Mouse (Mus musculus) midbrain, embryonic 16.5 days (tissue): ENCODE results near the gene Gm30191. TPM values are rescaled to one million over a fixed set of nuclear protein-coding genes. Genes with fewer than 3 reads are reported as not detected.
"Not testable (repeated sequence)": the region's sequence is repeated elsewhere in the genome, so short reads cannot be mapped to it uniquely, and the experiment has no call there.

Experiments used
- ATAC-seq: fragments of 200-750 bp; cut with Nextera tagmentation; 2 replicates; pipeline ENCODE4 v1.8.0; 2017; ENCODE audit warnings: moderate TSS enrichment
- H3K27ac ChIP-seq: fragments of 300-500 bp; sonication (generic); 2 replicates; pipeline ENCODE4 v1.5.1; 2014; ENCODE audit warnings: mild to moderate bottlenecking, low read length, mixed read lengths
- H3K27me3 ChIP-seq: fragments of 300-500 bp; sonication (generic); 2 replicates; pipeline ENCODE4 v1.6.1; 2014; ENCODE audit warnings: low read depth, low read length, mixed read lengths; ENCODE audit not compliant: control insufficient read depth, insufficient read depth
- H3K36me3 ChIP-seq: fragments of 300-500 bp; sonication (generic); 2 replicates; pipeline ENCODE4 v1.6.1; 2014; ENCODE audit warnings: mild to moderate bottlenecking, low read length, moderate library complexity, mixed read lengths; ENCODE audit not compliant: control insufficient read depth, insufficient read depth
- H3K4me1 ChIP-seq: fragments of 300-500 bp; sonication (generic); 2 replicates; pipeline ENCODE4 v1.6.1; 2014; ENCODE audit warnings: mild to moderate bottlenecking, low read length, mixed read lengths; ENCODE audit not compliant: control insufficient read depth, insufficient read depth
- H3K4me2 ChIP-seq: fragments of 300-500 bp; sonication (generic); 2 replicates; pipeline ENCODE4 v1.6.1; 2014; ENCODE audit warnings: mild to moderate bottlenecking, low read length, mixed read lengths
- H3K4me3 ChIP-seq: fragments of 300-500 bp; sonication (generic); 2 replicates; pipeline ENCODE4 v1.5.1; 2014; ENCODE audit warnings: low read depth, mild to moderate bottlenecking, low read length, moderate library complexity, mixed read lengths
- H3K9ac ChIP-seq: fragments of 300-500 bp; sonication (generic); 2 replicates; pipeline ENCODE4 v1.6.1; 2014; ENCODE audit warnings: low read depth, low read length, mixed read lengths
- H3K9me3 ChIP-seq: fragments of 300-500 bp; sonication (generic); replicated peaks from 2 replicates; pipeline ENCODE4 v1.6.1; 2014; ENCODE audit warnings: mild to moderate bottlenecking, low read length, mixed read lengths; ENCODE audit not compliant: control insufficient read depth, poor library complexity, severe bottlenecking
- WGBS: fragments of 180-500 bp; shearing (Covaris S2); extraction: QIAGEN DNeasy Blood & Tissue Kit; methylation state at CpG from one replicate; pipeline ENCODE4 v1.1.7; 2014; 5-methylcytosine and 5-hydroxymethylcytosine counted together
- polyA plus RNA-seq: library from polyadenylated mRNA; unstranded; fragments of >200 nt; fragmentation: Nextera tagmentation; extraction: Ambion mirVana; gene quantifications from 2 replicates; pipeline ENCODE4 v1.2.1, GENCODE M21; 2015

Gene Gm30191
- polyA plus RNA-seq, 1 experiment from 2014 or later = not detected

DNA sequence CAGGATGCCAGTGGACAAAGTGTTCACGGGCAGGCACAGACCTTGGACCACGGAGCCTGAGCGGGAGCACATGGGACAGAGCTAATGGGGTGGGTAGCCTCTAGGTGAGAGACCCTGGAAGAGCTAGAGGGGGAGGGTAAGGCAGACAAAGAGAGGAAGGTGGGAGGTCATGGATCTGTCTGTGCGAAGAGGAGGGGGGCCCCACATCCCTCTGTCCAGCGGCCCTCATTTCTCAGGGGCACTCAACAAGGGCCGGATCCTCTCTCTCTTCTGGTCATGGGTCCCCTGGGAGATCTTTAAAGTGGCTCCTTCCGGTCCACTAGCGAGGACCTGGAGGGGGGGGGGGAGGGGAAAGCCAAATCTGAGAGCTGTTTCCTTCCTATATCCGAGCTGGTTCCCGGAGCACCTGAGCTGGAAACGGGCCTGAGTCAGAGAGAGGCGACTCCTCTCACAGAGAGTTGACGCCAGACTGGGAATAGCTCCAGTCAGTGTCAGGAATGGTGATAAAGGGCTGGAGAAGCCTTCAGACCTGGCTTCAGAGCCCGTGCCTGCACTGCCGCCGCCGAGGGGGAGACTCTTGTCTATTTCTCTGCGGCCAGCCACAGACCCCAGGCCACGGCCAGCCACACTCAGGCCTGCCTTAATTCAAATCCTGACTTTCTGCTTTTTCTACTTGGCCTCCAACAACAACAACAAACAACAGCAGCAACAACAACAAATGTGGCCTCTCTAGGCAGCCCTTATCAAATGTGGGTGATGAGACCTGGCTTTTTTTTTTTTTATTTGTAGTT, 9.9 kb downstream of the Gm30191 start:
- peaks cover 8% of the 10 kb centered on the region; the same call in 1 of the 2 replicates for H3K4me1 ChIP-seq
- no peak for ATAC-seq

DNA sequence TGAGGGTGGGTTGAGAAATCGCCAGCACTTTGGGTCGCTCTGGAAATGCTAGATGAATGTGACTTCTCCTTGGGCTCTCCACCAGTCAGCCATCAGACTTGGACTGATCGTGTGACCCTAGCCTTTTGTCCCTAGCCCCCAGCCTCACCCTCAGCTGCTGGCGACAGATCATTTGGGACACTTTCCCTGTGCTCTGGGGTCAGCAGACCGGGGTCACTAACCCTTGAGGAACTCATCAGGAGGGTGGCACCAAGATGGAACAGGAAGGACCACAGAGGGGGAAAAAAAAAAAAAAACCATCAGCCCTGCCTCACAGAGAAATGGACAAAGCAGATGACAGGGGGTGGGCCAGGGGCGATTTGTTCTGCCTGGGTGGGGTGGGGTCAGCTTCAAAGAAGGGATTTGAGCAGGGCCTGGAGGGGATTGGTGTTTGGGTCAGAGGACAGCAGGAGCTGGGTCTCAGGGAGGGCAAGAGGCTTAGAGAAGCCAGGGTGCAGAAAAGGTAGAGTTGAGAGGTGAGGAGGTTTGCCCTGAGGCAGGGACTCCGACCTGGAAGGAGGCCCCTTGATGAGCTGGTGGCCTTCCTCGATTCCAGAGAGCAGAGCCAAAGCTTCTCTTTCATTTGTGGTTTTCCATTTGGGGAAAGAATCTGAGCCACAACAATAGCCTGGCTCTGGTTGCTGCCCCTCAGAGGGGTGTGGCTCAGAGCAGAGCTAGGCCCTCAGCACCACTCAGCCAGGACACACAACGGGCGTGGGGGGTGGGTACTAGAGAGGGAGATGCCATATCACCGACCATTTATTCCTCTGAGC, 10.7 kb downstream of the Gm30191 start:
- H3K4me1 ChIP-seq = peaks cover 5% of the 10 kb centered on the region; the same call in 1 of the 2 replicates
- no peaks in the 10 kb centered on the region for H3K36me3 ChIP-seq
- H3K9me3 ChIP-seq = no peaks in the 10 kb centered on the region
- H3K4me3 ChIP-seq = no peak overlapping the region
- no peak overlapping the region for H3K4me2 ChIP-seq
- peaks cover 33% of the 10 kb centered on the region for H3K27me3 ChIP-seq
- no peak overlapping the region for H3K9ac ChIP-seq
- no peak overlapping the region for H3K27ac ChIP-seq
- ATAC-seq = no peak
- WGBS = 11% methylated on average over 11 of the region's 11 CpGs

More for the DNA sequence above, 9.9 kb downstream of the Gm30191 start:
- Histone ChIP-seq H3K27me3 (peaks cover 35% of the 10 kb centered on the region), H3K4me2 (no peak overlapping the region), H3K4me3 (no peak overlapping the region), H3K9me3 (no peaks in the 10 kb centered on the region), H3K27ac (no peak overlapping the region; the same call in 1 of the 2 replicates), H3K9ac (no peak overlapping the region), H3K36me3 (no peaks in the 10 kb centered on the region)
- WGBS = 10% methylated on average over 19 of the region's 19 CpGs

DNA sequence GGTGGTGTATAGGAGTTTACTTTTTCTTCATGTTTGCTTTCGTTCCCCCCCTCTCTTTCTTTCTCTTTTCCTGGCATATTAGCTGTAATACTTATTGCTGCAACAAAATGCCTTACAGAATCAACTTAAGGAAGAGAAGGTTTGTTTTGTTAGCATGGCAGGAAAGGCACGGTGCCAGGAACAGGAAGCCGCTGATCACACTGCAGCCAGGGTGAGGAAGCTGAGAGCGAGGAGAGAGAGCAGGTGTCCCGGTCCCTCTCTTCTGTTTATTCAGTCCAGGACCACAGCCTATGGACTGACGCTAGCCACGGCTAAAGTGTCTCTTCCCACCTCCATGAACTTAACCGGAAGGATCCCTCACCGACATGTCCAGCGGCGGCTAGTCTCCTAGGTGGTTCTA, 11.6 kb downstream of the Gm30191 start:
- H3K36me3 ChIP-seq = no peaks in the 10 kb centered on the region
- no peak for ATAC-seq
- H3K4me2 ChIP-seq = no peak overlapping the region
- peaks cover 5% of the 10 kb centered on the region; the same call in 1 of the 2 replicates for H3K4me1 ChIP-seq
- H3K9me3 ChIP-seq = no peaks in the 10 kb centered on the region
- no peak overlapping the region for H3K27ac ChIP-seq
- H3K9ac ChIP-seq = no peak overlapping the region
- H3K4me3 ChIP-seq = no peak overlapping the region
- 61% methylated on average over 11 of the region's 11 CpGs for WGBS
- H3K27me3 ChIP-seq = peaks cover 24% of the 10 kb centered on the region

DNA sequence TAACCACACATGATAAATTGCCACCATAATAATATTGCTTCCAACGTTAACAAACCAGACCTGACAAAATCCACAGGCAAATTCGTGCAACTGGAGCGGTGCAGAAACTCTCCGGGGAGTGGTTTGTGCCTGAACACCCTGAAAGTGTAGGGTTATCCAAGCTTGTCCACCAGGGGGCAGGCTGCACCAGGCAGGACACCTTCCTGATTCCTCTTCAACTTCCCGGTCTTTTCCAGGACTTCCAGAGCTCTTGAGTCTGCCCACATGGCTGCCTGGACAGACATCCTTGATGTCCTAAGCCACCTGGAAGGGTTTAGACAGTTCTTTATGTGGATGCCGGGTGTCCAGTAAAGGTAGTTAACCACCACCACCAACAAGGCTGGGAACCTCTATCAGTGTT, 16.5 kb downstream of the Gm30191 start:
- H3K4me3 ChIP-seq = no peak overlapping the region
- no peak overlapping the region for H3K4me2 ChIP-seq
- no peaks in the 10 kb centered on the region for H3K9me3 ChIP-seq
- no peak overlapping the region for H3K27ac ChIP-seq
- no peak for ATAC-seq
- no peaks in the 10 kb centered on the region for H3K36me3 ChIP-seq
- H3K27me3 ChIP-seq = no peaks in the 10 kb centered on the region
- WGBS = 36% methylated on average over 6 of the region's 6 CpGs
- H3K9ac ChIP-seq = no peak overlapping the region
- no peaks in the 10 kb centered on the region for H3K4me1 ChIP-seq

DNA sequence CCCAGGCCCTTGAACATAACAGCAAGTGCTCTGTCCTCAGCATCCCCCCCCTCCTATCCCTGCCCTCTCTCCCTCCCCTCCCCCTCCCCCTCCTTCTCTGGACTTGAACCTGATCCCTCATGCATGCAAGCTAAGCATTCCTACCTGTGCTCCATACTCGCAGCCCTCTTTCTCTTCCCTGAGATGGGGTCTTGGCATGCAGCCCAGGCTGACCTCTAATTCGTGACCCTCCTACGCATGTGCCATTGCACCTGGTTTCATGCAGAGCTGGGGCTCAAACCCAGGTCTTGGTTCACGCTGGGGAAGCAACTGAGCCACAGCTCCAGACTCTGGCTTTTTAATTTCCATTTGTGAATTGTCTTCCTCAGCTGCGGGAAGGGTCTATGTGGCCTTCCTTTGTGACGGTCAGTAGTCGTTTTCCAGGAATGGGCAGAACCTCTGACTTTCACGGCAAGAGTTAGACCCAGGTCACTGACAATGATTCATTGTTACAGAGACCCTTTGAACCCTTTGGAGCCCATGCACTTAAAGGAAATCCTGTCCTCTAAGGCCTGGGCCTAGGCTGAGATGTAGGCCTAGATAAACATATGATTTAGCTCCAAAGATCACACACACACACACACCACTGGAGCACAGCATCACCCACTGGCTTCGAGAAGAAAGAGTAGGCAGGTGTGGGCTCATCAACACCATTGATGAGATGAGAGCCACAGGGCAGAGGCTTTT, 19.3 kb downstream of the Gm30191 start:
- H3K27ac ChIP-seq = no peak overlapping the region
- 73% methylated on average over 9 of the region's 9 CpGs for WGBS
- H3K4me3 ChIP-seq = no peak overlapping the region
- H3K27me3 ChIP-seq = no peaks in the 10 kb centered on the region
- no peak overlapping the region for H3K4me2 ChIP-seq
- H3K9ac ChIP-seq = no peak overlapping the region
- no peaks in the 10 kb centered on the region for H3K9me3 ChIP-seq
- no peaks in the 10 kb centered on the region for H3K4me1 ChIP-seq
- no peak for ATAC-seq
- H3K36me3 ChIP-seq = no peaks in the 10 kb centered on the region

DNA sequence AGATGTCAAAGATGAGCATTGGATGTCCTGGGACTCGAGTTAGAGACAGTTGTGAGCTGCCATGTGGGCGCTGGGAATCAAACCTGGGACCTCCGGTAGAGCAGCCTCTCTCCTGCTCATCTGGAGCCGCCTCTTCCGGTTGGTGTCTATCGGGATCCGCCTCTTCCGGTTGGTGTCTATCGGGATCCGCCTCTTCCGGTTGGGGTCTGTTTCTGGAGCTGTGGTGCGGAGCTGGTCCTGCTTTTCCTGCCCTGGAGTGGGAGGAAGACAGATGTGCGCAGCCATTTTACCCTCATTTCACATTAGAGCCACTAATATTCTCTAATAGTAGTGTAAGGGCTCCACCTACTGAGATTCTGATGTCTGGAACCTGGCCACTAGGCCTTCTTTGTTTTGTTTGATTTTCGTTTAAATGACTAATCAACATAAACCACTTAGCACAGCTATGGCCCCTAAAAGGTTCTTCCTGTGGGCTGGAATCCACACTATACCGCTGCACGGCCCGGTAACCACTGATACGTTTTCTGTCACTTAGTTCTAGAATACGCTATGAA, 21.4 kb downstream of the Gm30191 start:
- ATAC-seq = no peak
- Histone ChIP-seq H3K4me3 (no peak overlapping the region), H3K27ac (no peak overlapping the region), H3K4me2 (no peak overlapping the region), H3K9me3 (no peaks in the 10 kb centered on the region), H3K4me1 (no peaks in the 10 kb centered on the region), H3K36me3 (no peaks in the 10 kb centered on the region), H3K9ac (no peak overlapping the region), H3K27me3 (no peaks in the 10 kb centered on the region)
- WGBS = 87% methylated on average over 19 of the region's 19 CpGs

DNA sequence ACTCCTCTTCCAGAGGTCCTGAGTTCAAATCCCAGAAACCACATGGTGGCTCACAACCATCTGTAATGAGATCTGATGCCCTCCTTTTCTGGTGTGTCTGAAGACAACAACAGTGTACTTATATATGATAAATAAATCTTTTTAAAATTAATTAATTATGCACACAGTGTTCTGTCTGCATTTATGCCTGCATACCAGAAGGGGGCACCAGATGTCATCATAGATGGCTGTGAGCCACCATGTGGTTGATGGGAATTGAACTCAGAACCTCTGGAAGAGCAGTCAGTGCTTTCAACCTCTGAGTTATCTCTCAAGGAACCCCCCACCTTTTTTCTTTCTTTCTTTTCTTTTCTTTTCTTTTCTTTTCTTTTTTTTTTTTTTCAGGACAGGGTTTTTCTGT, 22.9 kb downstream of the Gm30191 start:
- not testable (repeated sequence) for H3K4me2 ChIP-seq, H3K4me3 ChIP-seq, H3K9ac ChIP-seq, H3K27me3 ChIP-seq, H3K9me3 ChIP-seq, H3K27ac ChIP-seq, ATAC-seq, H3K4me1 ChIP-seq, H3K36me3 ChIP-seq

DNA sequence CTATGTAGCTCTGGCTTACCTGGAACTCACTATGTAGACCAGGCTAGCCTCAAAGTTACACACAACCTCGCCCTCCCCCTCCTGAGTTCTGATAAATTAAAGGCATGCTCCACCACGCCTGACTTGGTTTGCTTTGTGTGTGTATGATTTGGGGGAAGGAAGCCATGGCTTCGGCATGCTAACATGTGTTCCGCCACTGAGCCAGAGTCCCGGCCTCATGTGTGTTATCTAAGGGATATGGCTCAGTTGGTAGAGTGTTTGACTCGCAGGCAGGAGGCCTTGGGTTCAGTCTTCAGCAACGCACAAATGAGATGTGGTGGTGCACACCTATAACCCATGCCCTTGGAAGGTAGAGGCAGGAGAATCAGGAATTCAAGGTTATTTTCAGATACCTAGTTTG, 25.2 kb downstream of the Gm30191 start:
- Histone ChIP-seq H3K36me3 (peaks cover 9% of the 10 kb centered on the region), H3K27ac (no peak overlapping the region), H3K9ac (no peak overlapping the region), H3K4me3 (no peak overlapping the region), H3K27me3 (no peaks in the 10 kb centered on the region), H3K4me2 (no peak overlapping the region), H3K9me3 (no peaks in the 10 kb centered on the region), H3K4me1 (no peaks in the 10 kb centered on the region)
- ATAC-seq = no peak
- 85% methylated on average over 7 of the region's 7 CpGs for WGBS
